Mouse (Mus musculus) lung, postnatal 4 days (tissue): ENCODE data around the gene Zmiz2.
"Not testable (repeated sequence)": the region's sequence is repeated elsewhere in the genome, so short reads cannot be mapped to it uniquely, and the experiment has no call there.

Experiments used
- DNase-seq, 2 experiments: peaks; one replicate each; pipeline ENCODE4 v3.0.0; 2021

Zmiz2 gene

GRCm38 (mm10) chr11:6402515-6403510, 13.9 kb downstream of the Zmiz2 start:
- DNase-seq = peak; percentile 69 to 81

- DNase-seq = no peak
These were observed 15.0 kb downstream of the Zmiz2 start for GRCm38 (mm10) chr11:6403830-6404405.

GRCm38 (mm10) chr11:6404699-6405566, 16.1 kb downstream of the Zmiz2 start:
- peak; percentile 75 to 89 for DNase-seq

DNA sequence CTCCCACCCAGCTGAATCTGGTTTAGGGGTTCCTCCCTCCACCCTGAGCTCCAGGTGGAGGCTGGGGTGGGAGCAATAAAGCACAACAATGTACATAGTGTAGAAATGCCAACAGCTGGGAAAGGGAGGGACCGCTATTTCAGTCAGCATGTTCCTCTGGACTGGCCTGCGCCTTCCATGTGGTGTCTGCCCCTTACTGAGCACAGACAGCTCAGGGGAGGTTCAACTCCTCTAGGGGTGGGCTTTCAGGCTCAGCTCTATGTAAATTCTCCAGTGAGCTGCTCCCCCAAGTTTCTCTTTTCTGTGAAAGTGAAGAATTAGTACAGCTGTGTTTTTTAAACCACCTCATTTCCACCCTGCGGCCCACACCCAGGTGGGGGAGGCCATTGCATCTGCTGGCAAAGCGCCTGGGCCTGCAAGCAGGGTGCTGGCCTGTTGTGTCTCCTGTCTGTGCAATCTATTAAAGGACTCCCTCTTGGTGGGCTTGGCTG, 16.8 kb downstream of the Zmiz2 start:
- DNase-seq = peak in 1 of 2 experiments; percentile 44

DNA sequence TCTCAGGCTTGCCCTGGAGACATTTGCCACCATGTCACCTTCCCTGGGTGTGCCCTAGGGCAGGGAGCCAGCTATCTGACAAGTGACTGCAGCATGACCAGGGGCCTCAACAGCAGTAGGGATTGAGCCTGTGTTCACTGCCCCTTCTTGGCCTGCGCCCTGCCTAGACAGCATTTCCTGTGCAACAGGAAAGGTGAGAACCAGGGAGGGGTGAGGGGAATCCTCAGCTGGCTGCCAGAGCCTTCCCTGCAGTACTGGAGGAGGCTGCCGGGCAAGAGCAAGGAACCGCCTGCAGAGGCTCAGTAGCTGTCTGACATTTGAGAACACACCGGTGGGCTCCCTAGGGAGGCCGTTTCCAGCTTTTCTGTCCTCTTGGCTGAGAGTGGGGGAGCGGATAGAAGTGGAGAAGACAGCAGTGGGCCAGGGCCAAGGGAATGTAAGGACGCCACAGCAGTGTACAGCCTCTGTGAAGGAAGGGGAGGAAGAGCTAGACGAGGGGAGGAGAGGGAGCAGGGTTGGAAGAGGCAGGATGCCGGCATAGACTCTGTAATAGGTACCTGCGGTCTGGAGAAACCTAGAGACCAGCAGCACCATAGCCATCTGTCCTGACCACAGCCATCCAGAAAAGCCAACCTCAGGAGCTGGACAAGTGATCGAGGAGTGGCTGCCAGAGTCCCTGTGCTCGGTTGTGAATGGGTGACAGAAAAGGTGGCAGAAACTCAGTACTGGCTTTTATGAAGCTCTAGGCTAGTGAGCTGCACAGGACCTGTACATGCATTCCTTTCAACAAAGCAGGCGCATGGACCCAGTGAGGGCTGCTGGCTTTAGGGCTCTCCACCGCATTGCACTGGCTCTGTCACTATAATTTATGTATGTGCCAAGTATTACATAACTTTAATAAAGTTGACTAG, 17.6 kb downstream of the Zmiz2 start:
- peak; percentile 78 to 86 for DNase-seq

DNA sequence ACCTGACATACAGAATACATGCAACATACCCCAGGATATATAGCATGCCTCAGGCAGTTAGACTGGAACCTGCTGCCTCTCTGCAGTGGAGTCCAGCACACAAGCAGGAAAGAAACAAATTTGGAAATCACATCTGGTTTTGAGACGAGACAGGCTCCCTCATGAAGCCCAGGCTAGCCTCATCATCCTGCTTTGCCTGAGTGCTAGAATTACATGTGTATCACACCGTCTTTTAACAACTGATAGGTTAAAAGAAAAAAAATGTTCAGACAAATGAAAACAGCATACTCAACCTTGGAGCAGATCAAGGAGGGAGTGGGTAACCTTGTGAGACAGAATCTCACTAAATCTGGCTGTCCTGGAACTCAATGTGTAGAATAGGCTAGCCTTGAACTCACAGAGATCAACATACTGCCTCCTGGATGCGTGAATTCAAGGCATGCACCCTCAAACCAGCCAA, 18.3 kb downstream of the Zmiz2 start:
- DNase-seq = no peak

GRCm38 (mm10) chr11:6410050-6410602, 21.3 kb downstream of the Zmiz2 start:
- peak in 1 of 2 experiments; percentile 37 for DNase-seq

- not testable (repeated sequence) for DNase-seq
These were observed 21.9 kb downstream of the Zmiz2 start for GRCm38 (mm10) chr11:6410755-6411154.

GRCm38 (mm10) chr11:6411684-6412083, 22.8 kb downstream of the Zmiz2 start:
- peak; percentile 79 to 87 for DNase-seq

DNA sequence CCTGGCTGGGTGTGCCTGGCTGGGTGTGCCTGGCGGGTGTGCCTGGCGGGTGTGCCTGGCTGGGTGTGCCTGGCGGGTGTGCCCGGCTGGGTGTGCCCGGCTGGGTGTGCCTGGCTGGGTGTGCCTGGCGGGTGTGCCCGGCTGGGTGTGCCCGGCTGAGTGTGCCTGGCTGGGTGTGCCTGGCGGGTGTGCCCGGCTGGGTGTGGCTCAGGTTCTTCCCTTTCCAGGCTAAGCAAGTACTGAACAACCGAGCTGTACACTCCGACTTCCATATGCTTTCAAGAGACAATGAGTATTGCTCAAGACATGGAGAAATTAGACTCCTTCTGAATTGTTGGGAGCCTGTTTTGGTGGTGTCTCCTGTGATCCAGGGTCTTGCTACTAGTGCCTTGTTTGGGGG, 24.4 kb downstream of the Zmiz2 start:
- no peak for DNase-seq

- peak in 1 of 2 experiments; percentile 29 for DNase-seq
These were observed 26.1 kb downstream of the Zmiz2 start, which contains the start of gene Ppia for GRCm38 (mm10) chr11:6414751-6415550. Gene Ppia, plus strand, starts transcription at chr11:6415443.

DNA sequence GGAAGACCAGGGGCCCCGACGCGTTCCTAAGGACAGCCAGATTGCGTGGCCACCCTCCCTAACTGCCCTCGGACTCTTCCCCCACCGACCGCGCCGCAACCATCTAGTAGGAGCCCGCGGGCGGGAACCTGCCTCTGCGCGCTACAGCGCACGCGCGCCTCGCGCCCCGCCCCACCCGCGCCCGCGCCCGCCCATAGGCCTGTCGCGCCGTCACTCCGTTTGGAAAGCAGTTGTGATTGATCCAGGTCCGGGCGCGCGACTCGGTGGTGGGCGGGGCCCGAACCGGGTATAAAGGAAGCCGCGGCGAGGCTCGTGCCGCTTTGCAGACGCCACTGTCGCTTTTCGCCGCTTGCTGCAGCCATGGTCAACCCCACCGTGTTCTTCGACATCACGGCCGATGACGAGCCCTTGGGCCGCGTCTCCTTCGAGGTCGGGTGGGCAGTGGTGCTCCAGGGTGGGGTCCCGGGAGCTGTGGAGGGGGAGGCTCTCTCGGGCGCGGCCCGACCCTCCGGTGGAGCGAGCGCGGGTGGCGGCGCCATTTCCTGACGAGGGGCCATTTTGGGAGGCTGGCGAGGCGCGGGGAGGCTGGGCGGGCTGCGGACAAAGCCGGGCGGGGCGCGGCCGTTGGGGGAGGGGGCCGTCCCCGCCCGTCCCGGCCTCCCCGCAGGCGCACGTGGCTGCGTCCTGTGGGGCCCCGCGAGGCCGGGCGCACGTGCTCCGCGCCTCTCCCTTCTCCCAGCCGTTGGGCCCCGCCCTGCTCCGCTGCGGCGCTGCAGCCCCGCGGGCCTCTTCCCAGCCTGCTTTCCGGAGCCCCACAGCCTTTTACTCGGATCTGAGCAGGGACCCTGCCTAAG, 26.9 kb downstream of the Zmiz2 start:
- DNase-seq = peak; percentile 99 to 100

- DNase-seq = peak; percentile 87 to 89
These were observed 27.6 kb downstream of the Zmiz2 start for GRCm38 (mm10) chr11:6416405-6417034.

GRCm38 (mm10) chr11:6417069-6417468, 28.2 kb downstream of the Zmiz2 start:
- no peak for DNase-seq

DNA sequence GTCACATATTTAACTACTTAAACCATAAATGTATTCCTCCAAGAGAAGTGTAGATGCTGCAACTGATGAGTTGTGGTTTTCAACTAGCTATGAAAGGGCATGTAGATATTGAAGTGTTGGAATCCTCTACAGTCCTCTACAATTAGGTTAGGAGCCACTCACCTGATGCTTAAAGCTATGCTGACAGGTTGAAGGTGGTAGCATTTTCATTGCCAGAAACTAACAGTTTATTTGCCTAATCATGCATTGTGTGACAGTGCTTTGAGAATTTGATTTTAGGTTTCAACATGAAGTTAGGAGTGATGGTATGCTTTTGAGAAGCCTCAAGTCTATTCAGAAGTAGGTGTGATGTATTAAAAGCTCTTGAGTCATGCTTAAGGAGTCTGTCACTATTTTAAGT, 28.6 kb downstream of the Zmiz2 start:
- DNase-seq = no peak

DNA sequence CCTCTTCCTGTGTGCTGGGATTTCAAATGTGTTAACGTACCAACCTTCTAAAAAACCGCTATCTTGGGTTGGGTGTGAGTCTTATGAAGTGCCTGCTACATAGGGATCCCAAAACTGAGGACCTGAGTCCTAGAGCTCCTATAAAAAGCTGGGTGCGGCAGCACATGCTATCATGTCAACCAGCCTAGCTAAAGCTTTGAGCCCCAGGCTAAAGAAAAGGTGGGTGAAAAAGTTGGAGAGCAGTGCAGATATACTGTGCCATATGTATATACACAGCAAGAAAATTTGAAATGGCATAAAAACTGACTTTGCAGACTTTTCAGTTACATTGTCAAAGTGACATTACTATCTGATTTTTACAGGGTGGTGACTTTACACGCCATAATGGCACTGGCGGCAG, 29.9 kb downstream of the Zmiz2 start:
- DNase-seq = no peak

GRCm38 (mm10) chr11:6419156-6419555, 30.3 kb downstream of the Zmiz2 start:
- DNase-seq = not testable (repeated sequence)

DNA sequence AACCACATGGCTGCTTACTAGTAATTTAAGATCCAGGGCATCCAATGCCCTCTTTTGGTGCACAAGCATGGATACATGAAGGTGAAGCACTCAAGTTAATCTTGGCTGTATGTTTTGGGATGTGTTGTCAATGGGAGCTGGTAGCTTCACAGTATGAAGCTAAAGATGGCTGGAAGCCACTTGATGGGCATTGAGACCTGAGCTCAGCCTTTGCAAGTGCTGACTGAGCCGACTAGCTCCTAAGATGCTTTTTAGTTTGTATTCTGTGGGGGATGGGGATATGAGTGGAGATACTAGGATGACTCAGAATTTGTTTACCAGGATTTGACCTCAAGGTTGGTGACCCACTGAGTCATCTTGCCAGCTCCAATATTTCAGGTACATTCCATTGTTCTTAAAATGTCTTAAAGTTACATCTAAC, 31.4 kb downstream of the Zmiz2 start:
- no peak for DNase-seq
